Mouse (Mus musculus) right cerebral cortex, postnatal 10 days (tissue): ENCODE measurements around the gene E130308A19Rik.

Experiments
- DNase-seq, 2 experiments: peaks; one replicate each; pipeline ENCODE4 v3.0.0; 2021; ENCODE audit warnings: low spot score in 2 of 2

The E130308A19Rik gene

DNA sequence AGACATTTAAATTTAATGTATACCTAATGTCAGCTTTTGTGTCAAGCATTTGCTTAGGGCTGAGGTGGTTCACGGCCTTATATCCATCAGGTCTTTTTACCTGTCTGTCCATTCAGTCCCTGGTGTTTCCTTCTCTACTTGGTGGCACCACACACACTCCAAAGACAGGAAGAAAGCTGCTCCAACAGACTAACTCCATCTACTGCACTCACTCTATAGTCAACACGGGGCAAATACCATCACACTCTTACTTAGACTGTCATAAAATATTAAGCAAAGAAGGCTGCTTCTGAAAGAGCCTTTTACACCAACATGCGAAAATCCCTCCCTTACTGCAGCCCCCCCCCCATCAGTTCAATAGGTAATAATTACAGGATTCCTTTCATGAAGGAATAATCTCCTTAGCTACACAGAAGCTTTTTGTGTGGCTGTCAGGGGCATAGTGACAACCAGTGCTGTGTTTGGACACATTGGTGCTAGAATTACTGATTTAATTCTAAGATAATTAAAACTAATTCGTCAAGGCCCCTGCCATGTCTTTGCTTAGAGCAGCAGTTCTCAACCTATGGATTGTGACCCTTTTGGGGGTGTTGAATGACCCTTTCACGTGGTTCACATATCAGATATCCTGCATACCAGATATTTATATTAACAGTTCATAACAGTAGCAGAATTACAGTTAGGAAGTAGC, 101.3 kb downstream of the E130308A19Rik start:
- no peak for DNase-seq

DNA sequence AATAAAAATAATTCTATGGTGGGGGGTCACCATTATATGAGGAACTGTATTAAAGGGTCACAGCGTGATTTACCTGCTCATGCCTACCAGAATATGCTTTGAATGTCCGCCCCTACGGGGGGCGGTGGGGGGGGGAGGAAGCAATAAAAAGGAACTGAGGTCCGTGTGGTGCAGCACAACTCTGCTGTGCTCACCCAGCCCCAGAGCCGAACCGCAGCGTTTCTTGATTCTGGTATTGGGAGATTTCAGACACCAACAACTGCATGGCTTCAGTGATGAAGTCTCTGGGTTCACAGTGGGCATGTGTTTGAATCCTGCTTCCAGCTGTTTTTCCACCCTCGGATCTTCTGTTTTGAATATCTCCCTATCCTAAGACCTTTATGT, 101.9 kb downstream of the E130308A19Rik start:
- no peak for DNase-seq

DNA sequence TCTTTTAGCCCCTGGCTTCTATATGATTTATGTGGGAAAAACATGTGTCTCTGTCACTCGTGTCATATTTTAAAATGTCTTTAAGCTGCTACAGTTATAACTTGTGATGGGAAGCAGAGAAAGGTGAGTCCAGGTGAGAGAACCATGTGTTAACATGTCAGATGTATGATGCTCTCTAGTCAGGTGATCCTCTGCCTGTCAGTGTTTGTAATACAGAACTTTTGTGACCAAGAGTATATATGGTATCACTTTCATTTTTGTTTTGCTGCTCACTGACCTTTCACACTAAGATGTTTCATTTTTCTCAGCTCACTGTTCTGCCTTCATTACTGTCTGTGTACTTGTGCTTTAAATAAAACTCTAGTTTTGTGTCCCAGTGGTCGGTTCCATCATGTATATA, 102.8 kb downstream of the E130308A19Rik start:
- DNase-seq: no peak

DNA sequence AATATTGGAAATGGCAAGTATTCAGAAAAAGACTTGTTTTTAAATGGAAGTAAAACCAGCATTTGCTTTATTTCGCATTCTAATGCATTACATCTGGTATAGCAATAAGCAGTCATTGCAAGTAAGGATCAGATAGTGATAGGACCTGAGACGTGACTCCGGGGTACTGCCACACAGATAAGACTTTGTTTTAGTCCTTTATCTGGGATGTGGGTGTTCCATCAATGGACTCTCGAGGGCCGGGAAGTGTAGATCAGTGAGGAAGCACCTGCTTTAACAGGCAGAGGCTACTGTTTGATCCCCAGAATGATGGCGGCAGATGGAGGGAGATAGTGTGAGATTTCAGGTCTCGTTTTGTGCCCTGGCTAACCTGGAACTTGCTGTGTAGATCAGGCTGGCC, 105.5 kb downstream of the E130308A19Rik start:
- DNase-seq: no peak

DNA sequence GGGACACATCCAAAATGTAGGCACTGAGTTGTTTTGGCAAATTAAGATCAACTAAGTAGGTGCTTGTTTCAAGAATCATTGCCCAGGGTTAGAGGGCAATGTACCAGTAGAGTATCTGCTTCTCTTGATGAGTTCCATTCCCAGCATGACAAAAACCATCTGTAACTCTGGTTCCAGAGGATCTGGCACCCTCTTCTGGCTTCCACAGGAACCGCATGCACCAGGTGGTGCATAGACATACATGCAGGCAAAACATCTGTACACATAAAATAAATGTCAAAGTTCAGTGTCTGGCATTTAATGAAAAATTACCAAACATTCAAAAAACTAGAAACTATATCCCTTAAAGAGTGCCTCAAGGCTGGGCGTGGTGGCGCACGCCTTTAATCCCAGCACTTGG, 113.3 kb downstream of the E130308A19Rik start:
- DNase-seq: no peak

DNA sequence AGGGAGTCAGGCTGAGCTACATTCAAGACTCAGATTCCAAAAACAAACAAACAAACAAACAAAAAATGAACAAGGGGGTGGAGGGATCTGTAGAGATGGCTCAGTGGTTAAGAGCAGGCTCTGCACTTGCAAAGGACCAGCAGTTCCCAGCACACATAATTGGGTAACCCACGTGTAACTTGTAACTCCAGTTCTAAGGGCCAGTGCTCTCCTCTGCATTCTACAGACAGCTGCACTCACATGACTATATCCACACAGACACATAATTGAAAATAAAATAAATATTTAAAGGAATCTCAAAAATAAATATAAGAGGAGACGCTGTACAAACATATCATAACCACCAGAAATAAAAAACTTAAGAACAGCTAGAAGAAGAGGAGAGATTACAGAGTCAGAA, 113.9 kb downstream of the E130308A19Rik start:
- DNase-seq: no peak

DNA sequence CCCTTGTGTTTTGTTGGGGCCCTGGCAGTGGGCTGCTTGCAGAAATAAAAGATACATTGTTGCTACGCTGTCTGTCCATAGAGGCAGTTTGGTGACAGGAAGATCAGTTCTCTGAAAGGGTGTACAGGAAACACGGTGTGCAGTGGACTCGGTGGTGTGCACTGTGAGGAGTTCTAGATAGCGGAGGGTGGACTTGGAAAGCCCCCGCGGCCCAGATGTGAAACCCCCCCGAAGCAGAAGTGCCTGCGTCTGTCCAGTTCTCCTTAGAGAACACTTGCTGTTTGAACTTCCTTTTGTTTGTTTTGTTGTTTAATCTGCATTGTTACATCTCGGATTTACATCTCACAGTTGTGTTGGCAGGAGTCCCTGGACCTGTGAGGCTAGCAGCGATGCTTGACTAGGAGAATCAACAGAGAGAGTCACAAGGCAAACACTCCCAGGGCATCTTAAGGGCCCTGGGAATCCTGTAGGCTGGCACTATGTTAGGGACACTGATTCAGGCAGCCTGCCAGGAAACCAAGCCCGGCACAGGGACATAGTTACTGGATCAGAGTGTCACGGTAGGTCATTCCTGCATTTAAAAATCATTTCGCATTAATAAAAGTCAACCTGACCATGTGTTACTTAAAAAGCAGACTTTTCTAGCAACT, 127.6 kb downstream of the E130308A19Rik start:
- no peak for DNase-seq

DNA sequence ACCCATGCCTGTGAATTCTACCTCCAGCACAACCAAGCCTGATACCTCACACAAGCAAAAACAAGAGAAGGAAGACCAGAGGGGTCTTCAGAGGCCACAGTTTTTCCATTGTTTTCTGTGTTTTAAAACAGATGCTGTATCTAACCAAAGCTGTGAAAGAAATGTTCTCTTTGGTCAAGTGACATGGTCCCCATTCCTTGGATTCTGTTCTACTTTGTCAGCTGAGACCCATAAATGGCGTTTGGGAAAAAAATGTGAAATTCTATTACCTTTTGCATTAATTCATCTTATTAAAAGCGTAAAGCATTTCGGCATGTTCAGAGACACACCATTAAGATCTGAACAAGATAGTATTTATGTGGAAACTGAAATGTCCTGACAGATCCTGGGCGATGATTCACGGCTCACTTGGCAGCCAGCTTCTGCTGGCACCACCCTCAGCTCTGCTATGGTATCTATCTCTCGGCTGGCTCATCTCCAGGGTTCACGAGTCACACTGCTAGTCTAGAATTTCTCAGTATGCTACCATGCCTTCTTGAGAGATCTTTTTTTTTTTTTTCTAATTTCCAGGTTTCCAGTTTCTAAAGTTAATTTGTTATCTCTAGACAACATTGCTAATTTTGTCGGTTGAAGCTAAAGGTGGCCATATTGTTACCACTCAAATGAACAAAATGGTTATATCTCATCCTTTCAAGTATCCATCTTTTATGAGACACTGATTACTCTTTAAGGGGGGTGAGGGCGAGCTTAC, 130.5 kb downstream of the E130308A19Rik start:
- peak; percentile 87 to 90 for DNase-seq

DNA sequence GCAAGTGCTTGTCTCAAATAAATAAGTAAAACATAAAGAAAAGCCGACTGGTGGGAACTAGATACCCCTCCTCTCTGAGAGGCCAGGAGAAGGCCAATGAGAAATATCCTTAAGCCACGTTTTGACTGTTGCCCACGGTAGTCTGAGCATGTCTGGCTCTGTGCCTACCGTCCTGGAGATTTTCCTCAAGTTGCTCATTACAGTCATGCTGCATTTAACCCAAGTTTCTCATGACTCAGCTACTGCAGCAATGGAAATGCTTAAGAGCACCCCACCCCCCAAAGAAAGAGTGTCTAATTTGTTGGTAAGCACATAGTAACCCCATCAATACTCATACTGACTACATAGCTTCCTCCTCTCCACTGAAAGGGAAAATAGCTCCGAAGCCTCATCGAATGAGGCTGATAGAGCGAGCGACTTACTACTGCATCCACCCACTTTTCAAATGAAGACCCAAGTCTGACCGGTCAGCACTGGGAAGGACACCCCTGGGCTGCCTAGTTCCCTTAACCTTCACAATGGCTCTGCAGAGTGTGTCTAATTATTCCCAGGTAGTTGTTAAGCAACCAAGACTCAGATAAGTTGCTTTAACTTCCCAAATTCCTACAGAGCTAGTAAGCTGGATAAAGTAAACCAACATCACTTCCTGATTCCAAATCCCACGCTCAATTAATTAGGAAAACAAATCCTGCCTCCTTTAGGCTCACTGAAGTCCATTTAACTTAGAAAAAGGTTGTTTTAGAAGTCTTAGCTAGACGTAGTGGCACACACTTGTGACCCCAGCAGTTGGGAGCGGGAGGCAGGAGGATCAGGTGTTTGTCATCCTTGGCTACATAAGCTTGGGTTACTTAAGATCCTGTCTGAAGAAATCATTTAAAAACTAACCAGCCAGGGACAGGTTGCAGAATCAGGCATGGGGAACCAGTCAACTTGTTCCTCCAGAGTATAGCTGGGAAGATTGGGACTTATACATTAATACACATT, 131.7 kb downstream of the E130308A19Rik start:
- no peak for DNase-seq

DNA sequence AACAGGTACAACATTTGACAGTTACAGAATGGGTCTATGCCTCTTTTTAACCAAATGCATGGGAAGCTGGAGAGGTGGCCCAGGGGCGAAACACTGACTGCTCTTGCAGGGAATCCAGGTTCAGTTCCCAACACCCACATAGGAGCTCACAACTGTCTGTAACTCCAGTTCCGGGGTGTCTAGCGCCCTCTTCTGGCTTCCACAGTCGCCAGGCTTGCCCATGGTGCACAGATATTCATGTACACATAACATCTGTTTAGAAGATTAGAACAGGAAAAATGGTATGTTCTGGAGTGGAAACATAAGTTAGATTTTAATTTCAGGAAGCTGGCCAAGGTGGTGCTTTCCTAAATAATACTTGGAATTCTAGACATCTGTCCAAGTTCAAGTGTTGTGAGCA, 134.0 kb downstream of the E130308A19Rik start:
- no peak for DNase-seq

DNA sequence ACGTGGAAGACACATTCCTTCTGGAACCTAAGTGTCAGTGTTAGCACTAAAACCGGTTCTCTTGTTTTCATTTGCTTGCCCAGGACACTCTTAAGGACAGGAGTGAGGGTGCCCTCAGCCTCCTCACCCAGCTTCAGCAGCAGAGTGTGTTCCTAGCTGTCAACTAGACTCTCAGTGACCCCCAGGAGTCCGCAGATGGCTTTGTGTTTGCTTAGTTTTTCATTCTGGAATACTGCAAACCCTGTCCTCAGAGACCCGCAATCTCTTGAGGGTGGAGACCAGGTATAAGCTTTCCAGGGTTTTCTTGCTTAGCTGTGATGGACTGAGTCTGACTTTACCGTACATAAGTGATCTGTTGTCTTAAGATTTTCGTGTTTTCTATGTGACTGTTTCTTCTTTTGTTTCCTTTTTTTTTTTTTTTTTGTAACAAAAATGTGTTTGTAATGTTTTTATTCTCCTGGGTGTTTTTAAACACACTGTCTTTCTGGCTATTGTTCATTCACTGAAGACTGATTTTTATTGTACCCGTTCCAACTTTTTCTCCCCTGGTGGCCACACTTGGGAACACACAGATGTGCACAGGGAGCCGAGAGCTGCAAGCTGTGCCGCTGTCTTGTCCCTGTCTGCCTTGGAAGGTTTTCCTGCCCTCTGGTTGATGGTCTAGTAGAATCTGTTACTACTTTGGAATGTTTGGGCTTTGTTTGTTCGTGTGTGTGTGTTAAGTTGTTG, 134.8 kb downstream of the E130308A19Rik start:
- DNase-seq: no peak

DNA sequence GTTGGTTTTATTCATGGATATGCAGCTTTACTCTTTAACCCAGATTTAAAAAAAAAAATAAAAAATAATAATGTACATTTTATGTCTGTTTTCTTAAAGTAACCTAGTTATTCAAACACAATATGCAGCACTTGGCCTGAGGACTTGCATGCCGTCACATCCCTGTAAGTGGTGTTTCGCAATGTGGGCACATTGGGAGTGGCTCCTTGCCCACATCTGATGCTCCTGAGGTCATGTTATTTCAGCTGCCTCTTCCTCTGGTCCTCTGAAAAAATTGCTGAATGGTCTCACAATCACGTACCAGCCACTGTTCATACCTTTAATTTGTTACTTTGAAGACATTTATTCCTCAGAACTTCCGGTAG, 135.3 kb downstream of the E130308A19Rik start:
- DNase-seq: no peak

DNA sequence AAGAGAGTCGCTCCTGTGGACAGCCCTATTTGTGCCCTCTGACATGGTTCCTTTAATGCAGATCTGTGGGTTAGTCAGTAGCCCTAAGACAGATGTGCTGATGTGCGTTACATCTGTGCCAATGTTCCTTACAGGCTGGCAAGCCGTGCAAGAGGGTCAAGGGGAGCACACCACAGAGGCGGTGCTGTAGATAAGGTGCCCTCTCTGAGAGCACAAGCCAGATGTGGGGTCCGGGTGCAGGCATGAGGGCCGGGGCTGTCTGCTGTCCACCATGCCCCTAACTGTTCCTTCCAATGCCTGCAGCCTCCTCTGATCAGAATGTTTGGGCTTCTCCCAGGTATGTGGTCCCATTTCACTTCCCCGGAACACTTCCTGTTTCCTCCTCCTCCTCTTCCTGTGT, 138.9 kb downstream of the E130308A19Rik start:
- no peak for DNase-seq

DNA sequence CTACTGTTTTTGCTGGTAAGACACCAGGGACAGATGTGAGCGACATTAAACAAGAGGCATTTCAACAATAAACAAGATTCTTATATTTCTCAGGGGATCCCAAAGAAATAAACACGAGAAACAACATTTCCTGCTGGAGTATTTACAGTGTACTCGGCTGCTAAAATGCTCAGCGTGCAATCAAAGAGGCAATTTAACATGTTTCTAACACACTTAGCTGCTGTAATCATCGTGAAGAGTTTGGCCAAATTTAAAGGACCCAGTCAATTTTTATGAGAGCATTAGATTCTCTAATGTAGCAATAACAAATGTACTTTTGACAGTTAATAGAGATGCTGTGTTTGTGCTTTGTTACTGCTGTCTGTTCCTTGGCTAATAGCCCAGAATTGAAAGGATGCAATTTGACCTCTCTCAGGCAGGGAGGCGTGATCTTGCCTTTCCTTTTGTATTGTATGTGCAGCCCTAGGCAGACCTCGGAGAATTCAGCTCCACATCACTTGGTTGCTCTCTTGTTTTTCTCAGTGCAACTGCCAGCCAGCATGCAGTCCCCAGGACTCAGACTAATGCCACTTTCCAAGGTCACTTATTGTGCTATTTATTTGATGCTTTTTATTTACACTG, 139.5 kb downstream of the E130308A19Rik start:
- no peak for DNase-seq

DNA sequence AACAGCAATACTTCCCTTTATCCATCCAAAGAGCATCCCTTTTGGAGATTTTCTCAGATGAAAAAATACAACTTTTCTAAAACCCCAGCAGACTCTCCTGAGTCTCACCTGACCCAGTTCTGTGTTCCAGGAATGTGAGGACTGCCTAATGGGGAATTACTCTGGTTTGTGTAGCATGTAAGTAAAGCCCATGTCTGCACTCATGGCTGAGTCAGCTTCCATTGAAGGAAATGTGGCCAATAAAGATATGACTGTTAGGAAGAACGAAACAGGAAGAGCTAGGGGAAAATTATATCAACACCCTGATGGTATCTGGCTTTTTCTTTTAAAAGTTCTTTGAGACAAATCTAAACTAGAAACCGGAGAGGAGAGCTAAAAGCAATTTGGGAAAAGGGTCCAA, 141.7 kb downstream of the E130308A19Rik start:
- DNase-seq: no peak

DNA sequence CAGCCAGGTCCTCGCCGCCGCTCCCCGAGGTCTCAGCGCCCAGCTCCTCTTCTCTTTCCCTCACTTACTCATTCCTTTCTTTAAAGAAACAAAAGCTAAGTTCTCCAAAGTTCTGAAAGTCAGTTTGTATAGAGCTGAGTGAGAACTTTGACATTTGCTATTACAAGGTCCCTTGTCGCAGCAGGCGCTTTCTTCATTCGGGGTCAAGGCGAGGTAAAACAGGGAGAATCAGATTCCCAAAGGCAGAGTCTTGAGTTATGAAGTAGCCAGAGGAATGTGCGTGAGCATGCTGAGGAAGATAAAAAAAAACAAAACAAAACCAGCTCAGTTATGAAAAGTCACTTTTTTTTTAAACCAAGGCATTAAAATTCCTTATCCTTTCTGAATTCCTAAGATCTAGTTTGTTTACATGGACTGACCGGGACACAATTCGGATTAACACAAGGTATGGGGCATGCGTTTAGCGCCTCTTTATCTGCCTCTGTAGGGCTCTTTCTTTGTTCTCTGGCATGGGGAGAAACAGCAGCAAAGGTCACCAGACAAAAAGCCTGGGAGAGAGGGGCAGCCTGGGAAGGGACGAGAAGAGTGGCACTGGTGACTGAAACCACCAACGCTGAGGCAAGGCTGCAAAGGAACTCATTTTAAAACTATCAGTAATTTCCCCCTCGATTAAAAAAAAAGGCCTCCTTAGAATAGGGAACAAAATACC, 146.3 kb downstream of the E130308A19Rik start:
- no peak for DNase-seq

DNA sequence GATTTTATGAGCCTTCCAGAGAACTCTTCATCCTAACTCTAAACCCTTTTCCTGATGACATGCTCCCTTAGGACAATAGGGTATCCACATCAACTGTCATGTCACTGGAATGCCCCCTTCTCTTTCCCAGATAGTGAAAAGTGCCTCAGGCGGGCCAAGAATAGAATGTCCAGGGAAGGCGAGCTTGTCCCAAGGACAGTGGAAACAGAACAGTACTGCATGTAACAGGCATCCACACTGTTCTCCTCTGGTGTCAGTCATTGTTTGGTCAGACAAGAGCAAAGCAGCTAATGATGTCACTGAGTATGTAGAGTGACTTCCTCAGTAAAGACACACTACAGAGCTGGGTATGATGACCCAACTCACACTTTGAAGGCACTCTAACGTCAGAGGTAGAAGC, 151.8 kb downstream of the E130308A19Rik start:
- DNase-seq: no peak

DNA sequence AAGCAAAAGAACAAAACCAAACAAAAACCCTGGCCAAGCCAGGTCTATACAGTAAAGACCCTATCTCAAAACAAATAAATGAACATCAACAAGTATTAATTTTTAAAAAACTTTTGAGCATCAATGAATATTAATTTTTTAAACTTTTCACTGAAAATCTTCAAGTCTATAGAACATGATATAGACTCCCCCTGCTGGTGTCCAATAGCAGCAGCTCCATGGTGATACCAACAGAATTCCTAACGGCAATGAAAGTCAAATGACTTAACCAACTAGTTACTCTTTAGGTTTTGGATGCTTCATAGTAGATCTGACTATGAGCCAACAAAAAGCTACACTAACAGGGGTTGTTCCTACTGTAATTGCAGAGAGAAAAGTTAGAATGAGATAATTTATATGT, 154.6 kb downstream of the E130308A19Rik start:
- peak; percentile 38 to 44 for DNase-seq

DNA sequence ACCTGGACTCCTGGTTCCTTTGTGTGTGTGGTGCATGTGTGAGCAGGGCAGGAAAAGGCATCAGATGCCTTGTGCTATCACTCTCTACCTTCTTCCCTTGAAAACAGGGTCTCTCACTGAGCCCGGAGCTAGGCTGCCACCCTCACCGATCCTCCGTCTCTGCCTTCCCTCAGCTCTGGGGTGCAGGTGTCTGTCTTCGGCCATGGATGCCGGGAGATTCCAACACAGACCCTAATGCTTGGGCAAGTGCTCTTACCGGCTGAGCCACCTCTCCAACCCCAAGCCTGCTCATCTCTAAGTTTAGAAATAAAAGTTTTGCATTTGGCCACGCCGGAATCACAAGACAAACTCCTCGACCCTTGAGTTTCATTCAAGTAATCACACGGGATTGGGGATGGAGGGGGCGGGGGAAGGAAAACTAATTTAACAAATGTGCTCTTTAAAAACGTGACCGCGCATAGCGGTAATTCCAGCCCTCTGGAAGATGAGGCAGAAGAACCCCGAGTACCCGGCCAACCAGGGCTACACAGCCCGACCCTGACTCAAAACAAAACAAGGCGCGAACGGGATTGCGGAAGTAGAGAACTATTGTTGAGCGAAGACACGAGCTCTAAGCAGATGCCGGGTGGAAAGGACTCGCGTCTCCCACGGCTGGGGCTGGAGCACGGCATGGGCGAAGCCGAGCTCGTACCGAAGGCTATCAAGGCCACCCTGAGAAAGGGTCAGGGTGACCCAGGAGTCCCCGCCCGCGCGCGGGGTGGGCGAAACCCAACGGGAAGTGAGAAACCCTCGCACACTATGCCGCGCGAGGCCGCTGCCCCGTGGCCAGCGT, 157.1 kb downstream of the E130308A19Rik start:
- DNase-seq: no peak
